Mouse (Mus musculus): ENCODE results near the gene OR5BS1P. TPM values are rescaled to one million over a fixed set of nuclear protein-coding genes. Genes with fewer than 3 reads are reported as not detected.
"Not testable (repeated sequence)": the region's sequence is repeated elsewhere in the genome, so short reads cannot be mapped to it uniquely, and the experiment has no call there.

OR5BS1P gene
- polyA plus RNA-seq (2016; fragmentation: Nextera tagmentation; extraction: Ambion mirVana) = not detected in 2 replicates

DNA sequence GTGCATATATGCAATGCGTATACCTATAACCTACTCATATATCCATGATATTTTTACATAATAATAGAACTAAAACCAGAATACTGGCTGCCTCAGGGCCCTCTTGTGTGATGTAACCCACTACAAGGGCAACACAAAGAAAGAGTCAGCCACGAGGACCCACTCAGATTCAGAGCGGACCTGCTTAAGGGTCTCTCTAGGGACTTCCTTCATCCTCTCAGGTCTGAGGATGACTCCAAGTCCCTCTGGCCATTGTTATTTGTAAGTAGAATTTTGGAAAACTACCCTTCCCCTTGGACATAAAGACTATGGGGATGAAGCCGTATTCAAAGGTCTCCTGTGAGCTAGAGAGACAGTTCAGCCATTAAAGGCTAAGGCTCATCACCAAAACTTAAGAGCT is at the start of gene OR5BS1P:
Gene OR5BS1P (plus strand): TSS at position 301 of the 400 bp plus-strand sequence.
- no peaks in the 10 kb centered on the region for H3K36me3 ChIP-seq
- H3K4me1 ChIP-seq = no peaks in the 10 kb centered on the region
- no peaks in the 10 kb centered on the region for H3K27me3 ChIP-seq (ENCODE audit: low read depth, poor library complexity, severe bottlenecking)
- H3K27ac ChIP-seq (replicated peaks) = no peak within 1 kb of the TSS
- no peak within 1 kb of the TSS for H3K4me3 ChIP-seq
- WGBS = 90% methylated on average over 4 of the region's 4 CpGs
- no peaks in the 10 kb centered on the region for H3K9me3 ChIP-seq (replicated peaks)
- DNase-seq (ENCODE audit: low spot score) = no peak

DNA sequence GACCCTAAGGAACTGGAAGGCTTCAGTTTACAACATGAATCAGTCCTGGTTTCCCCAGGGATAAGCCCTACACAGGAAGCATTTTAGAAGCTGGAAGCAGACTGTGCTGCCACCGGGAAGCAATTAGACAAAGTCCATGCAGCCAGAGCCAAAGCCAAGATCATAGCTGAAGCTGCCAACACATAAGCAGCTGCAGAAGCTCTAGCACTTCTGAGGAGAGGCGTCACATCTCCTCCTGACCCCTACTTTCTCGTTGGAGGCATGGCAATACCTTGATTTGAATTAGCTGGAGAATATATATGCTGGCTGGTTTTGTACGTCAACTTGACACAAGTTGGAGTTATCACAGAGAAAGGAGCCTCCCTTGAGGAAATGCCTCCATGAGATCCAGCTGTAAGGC is 48.8 kb upstream of the OR5BS1P start:
- Histone ChIP-seq H3K27ac (replicated peaks) (no peak overlapping the region), H3K36me3 (no peaks in the 10 kb centered on the region), H3K9me3 (replicated peaks) (no peaks in the 10 kb centered on the region), H3K4me1 (peaks cover 17% of the 10 kb centered on the region), H3K27me3 (ENCODE audit: low read depth, poor library complexity, severe bottlenecking) (no peaks in the 10 kb centered on the region), H3K4me3 (no peak overlapping the region)
- DNase-seq (ENCODE audit: low spot score) = no peak
- WGBS = 83% methylated on average over 4 of the region's 4 CpGs

DNA sequence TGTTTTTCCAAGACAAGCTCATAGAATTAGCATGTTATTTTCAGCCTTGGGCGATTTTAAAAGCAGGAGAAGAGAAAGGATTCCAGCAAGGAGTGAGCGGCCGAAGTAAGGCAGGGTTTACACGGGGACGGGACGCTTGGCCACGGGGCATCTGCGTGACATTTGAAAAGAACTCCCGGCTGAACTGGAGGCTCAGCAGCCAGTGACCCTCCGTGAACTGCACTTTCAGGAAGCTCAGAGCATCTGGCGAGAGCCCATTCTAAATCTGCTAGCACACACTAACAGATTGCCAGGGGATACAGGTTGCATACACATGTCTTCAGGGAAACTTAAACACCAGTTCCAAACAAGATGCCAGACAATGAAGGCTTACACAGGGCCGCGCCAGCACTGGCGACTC is 45.4 kb upstream of the OR5BS1P start:
- no peak for DNase-seq (ENCODE audit: low spot score)
- Histone ChIP-seq H3K36me3 (no peaks in the 10 kb centered on the region), H3K9me3 (replicated peaks) (no peaks in the 10 kb centered on the region), H3K27ac (replicated peaks) (peak overlapping the region; percentile 46), H3K4me3 (no peak overlapping the region), H3K4me1 (peaks cover 17% of the 10 kb centered on the region), H3K27me3 (ENCODE audit: low read depth, poor library complexity, severe bottlenecking) (no peaks in the 10 kb centered on the region)
- WGBS = 70% methylated on average over 14 of the region's 14 CpGs

DNA sequence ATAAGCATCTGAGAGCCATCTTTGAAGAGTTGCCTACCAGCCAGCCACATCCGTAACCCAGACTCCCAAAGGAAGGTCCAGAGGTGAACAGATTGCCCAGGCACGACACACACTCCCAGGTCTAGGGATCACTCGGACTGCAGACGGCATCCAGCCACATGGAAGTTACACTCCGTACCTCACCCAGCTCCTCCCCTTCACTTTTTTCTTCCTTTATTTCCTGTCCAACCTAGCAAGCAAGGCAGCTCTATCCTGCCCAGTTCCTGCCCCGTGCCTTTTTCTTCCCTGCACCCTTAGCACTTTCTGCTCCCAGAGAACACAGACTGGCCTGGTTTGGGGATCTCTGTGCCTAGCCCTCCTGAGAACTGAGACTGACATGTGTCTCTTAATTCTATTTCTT is 44.9 kb upstream of the OR5BS1P start:
- H3K4me3 ChIP-seq = no peak overlapping the region
- H3K36me3 ChIP-seq = no peaks in the 10 kb centered on the region
- no peaks in the 10 kb centered on the region for H3K27me3 ChIP-seq (ENCODE audit: low read depth, poor library complexity, severe bottlenecking)
- peak overlapping the region; percentile 46 for H3K27ac ChIP-seq (replicated peaks)
- peaks cover 17% of the 10 kb centered on the region for H3K4me1 ChIP-seq
- H3K9me3 ChIP-seq (replicated peaks) = no peaks in the 10 kb centered on the region
- WGBS = 77% methylated on average over 6 of the region's 6 CpGs
- no peak for DNase-seq (ENCODE audit: low spot score)

DNA sequence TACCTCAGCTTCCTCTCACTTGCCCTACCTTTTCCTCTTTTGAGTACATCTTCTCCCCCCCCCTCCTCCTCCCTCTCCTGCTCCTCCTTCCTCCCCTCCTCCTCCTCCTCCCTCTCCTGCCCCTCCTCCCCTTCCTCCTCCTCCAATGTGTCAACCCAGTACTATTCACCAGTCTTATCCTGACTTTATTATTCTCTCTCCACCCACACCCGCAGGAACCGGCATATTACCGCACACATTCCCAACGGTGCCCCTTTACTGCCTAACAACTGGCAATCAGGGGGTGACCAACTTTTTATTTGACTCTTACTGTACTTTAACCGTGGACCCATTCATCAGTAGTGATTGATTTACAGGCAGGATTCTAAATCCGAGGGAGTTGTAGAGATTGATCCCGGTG is 44.5 kb upstream of the OR5BS1P start:
- H3K27ac ChIP-seq (replicated peaks) = peak overlapping the region; percentile 46; the same call in 1 of the 2 replicates
- no peak overlapping the region for H3K4me3 ChIP-seq

DNA sequence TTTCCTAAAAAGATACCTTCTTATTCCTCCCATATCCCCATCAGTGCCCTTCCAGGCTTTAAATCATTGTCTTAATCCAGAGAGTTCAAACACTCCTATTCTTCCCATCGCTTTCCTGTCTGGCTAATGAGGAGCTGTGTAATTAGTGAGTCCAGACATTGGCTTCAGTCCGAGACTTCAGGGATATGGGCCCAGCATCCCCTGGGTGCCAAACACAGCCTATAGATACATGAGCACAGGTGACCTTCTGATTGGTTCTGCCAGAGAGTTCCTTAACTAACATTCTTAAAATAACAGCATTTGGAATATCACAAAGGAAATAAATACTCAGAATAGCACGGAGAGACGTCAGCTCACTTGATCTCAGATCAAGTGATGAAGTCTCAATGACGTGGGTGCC is 38.8 kb upstream of the OR5BS1P start, which contains the start of gene Olfr282:
Gene Olfr282 (plus strand): TSS at position 301 of the 400 bp plus-strand sequence.
- H3K27me3 ChIP-seq (ENCODE audit: low read depth, poor library complexity, severe bottlenecking); H3K9me3 ChIP-seq (replicated peaks); H3K27ac ChIP-seq (replicated peaks); DNase-seq (ENCODE audit: low spot score); H3K4me3 ChIP-seq; H3K36me3 ChIP-seq; H3K4me1 ChIP-seq: not testable (repeated sequence)
- WGBS = 84% methylated on average over 5 of the region's 5 CpGs

More for the DNA sequence above, 44.5 kb upstream of the OR5BS1P start:
- Histone ChIP-seq H3K27me3 (ENCODE audit: low read depth, poor library complexity, severe bottlenecking) (no peaks in the 10 kb centered on the region), H3K9me3 (replicated peaks) (no peaks in the 10 kb centered on the region), H3K4me1 (peaks cover 17% of the 10 kb centered on the region), H3K36me3 (no peaks in the 10 kb centered on the region)
- DNase-seq (ENCODE audit: low spot score) = no peak
- 91% methylated on average over 7 of the region's 7 CpGs for WGBS

DNA sequence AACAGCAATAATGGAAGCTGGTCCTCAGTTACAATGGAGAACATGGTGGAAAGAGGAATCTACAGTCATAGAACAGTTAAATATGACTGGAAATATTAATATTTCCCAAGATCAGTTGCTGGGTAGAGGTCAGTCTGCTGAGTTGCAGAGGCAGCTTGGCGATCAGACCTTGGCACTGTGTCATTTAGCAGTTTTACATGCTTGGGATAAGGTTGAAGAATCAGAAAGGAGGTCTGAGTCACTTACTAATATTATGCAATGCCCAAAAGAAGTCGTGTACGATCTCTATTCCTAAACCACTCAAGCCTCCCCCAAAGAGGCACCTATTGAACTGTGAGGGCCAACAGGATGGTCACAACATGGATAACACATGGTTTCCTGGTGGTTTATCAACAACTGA is 25.1 kb upstream of the OR5BS1P start:
- no peaks in the 10 kb centered on the region for H3K27me3 ChIP-seq (ENCODE audit: low read depth, poor library complexity, severe bottlenecking)
- no peaks in the 10 kb centered on the region for H3K9me3 ChIP-seq (replicated peaks)
- no peaks in the 10 kb centered on the region for H3K4me1 ChIP-seq
- no peak overlapping the region for H3K27ac ChIP-seq (replicated peaks)
- H3K4me3 ChIP-seq = no peak overlapping the region
- no peak for DNase-seq (ENCODE audit: low spot score)
- 83% methylated on average over 3 of the region's 3 CpGs for WGBS
- no peaks in the 10 kb centered on the region for H3K36me3 ChIP-seq

DNA sequence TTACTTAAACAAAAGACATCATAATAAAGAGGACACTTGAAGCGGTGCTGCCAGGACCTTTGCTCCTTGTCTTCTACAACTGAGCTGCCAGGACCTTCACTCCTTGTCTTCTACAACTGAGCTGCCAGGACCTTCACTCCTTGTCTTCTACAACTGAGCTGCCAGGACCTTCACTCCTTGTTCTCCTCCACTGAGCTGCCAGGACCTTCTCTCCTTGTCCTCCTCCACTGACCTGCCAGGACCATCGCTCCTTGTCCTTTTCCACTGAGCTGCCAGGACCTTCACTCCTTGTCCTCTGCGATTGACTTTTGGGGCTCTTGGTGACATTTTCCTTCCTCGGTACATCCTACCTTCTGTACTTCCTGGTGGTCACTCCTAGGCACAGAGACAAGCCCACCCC is 21.2 kb upstream of the OR5BS1P start:
- DNase-seq (ENCODE audit: low spot score) = no peak
- Histone ChIP-seq H3K27me3 (ENCODE audit: low read depth, poor library complexity, severe bottlenecking) (no peaks in the 10 kb centered on the region), H3K27ac (replicated peaks) (no peak overlapping the region), H3K4me3 (no peak overlapping the region), H3K36me3 (no peaks in the 10 kb centered on the region), H3K9me3 (replicated peaks) (no peaks in the 10 kb centered on the region), H3K4me1 (no peaks in the 10 kb centered on the region)
- 61% methylated on average over 4 of the region's 4 CpGs for WGBS

DNA sequence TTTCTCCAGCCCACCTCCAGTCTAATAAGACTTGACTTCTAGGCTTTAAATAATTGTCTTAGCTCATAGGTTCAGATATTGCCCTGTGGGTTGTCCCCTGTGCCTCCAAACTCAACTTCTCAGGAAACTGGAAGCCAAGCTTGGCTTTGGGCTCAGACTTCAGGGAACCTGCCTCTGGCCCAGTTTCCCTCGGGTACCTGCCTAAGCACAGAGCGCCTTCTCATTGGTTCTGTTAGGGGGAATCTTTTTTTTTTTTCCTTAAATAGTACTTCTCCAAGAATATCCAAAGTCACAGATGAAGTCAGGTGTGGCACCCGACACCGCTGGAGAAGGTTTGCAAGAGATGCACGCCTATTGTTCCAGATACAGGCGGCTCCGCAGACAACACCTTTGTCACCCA is 17.4 kb upstream of the OR5BS1P start, which contains the start of gene Olfr281:
Gene Olfr281 (plus strand): TSS at position 301 of the 400 bp plus-strand sequence.
- no peak for DNase-seq (ENCODE audit: low spot score)
- Histone ChIP-seq H3K27ac (replicated peaks) (no peak within 1 kb of the TSS), H3K4me1 (no peaks in the 10 kb centered on the region), H3K9me3 (replicated peaks) (no peaks in the 10 kb centered on the region), H3K27me3 (ENCODE audit: low read depth, poor library complexity, severe bottlenecking) (no peaks in the 10 kb centered on the region), H3K4me3 (no peak within 1 kb of the TSS), H3K36me3 (no peaks in the 10 kb centered on the region)
- 94% methylated on average over 7 of the region's 7 CpGs for WGBS

DNA sequence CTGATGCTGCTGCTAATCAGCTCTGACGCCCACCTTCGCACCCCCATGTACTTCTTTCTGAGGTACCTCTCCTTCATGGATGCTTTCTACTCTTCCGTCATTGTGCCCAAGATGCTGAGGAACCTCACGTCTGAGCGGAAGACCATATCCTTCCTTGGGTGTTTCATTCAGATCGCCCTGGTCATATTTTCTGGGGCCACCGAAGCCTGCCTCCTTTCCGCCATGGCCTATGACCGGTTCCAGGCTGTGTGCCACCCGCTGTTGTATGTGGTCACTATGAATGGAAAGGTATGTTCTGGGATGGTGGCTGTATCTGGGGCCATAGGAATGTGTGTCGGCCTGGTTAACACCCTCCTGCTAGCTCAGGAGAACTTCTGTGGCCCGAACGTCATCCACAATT is 1.8 kb downstream of the OR5BS1P start:
- H3K4me3 ChIP-seq = no peak overlapping the region
- H3K27ac ChIP-seq (replicated peaks) = no peak overlapping the region
- DNase-seq (ENCODE audit: low spot score) = no peak
- no peaks in the 10 kb centered on the region for H3K4me1 ChIP-seq
- no peaks in the 10 kb centered on the region for H3K36me3 ChIP-seq
- H3K9me3 ChIP-seq (replicated peaks) = no peaks in the 10 kb centered on the region
- WGBS = 91% methylated on average over 13 of the region's 13 CpGs
- H3K27me3 ChIP-seq (ENCODE audit: low read depth, poor library complexity, severe bottlenecking) = no peaks in the 10 kb centered on the region

DNA sequence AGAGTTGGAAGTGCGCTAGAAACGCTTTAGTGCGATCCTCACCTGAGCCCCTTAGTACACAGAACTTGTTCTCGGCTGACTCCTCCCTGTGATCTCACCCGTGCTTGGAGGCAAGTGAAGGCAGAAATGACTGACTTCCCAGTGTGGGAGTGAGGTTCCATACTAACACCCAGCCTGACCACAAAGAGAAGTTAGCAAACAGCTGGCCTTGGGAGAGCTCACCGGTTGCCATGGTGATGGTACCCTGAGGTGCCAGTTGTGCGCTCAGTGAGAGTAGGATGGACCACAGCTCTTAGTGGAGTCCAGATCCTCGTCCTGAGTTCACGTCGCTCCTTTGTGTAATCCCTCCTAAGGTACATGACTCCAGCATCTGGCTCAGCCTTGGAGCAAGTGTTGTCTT is 5.3 kb downstream of the OR5BS1P start:
- H3K4me3 ChIP-seq = no peak overlapping the region
- H3K4me1 ChIP-seq = no peaks in the 10 kb centered on the region
- H3K36me3 ChIP-seq = no peaks in the 10 kb centered on the region
- no peaks in the 10 kb centered on the region for H3K27me3 ChIP-seq (ENCODE audit: low read depth, poor library complexity, severe bottlenecking)
- WGBS = 81% methylated on average over 10 of the region's 10 CpGs
- no peaks in the 10 kb centered on the region for H3K9me3 ChIP-seq (replicated peaks)
- no peak for DNase-seq (ENCODE audit: low spot score)
- H3K27ac ChIP-seq (replicated peaks) = no peak overlapping the region

DNA sequence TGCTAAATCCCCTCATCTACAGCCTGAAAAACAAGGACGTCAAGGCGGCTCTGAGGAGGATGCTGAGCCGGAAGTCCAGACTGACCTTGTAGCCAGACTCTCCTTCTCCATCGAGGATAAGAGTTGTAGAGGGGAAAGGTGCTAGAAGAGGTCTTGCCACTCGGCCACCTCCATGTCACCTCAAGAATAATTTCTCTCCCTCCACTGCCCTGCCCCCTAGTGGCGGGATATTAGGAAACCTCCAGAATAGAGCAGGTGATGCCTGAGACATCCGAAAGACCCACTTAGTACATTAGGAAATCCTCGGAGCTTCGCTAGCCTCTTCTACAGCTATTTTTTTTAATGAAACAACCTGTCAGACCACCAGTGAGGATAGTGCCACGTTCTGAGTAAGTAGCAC is 5.7 kb downstream of the OR5BS1P start:
- Histone ChIP-seq H3K4me1 (no peaks in the 10 kb centered on the region), H3K4me3 (no peak overlapping the region), H3K27me3 (ENCODE audit: low read depth, poor library complexity, severe bottlenecking) (no peaks in the 10 kb centered on the region), H3K27ac (replicated peaks) (no peak overlapping the region), H3K9me3 (replicated peaks) (no peaks in the 10 kb centered on the region), H3K36me3 (no peaks in the 10 kb centered on the region)
- 53% methylated on average over 10 of the region's 10 CpGs for WGBS
- peak; percentile 41 for DNase-seq (ENCODE audit: low spot score)

DNA sequence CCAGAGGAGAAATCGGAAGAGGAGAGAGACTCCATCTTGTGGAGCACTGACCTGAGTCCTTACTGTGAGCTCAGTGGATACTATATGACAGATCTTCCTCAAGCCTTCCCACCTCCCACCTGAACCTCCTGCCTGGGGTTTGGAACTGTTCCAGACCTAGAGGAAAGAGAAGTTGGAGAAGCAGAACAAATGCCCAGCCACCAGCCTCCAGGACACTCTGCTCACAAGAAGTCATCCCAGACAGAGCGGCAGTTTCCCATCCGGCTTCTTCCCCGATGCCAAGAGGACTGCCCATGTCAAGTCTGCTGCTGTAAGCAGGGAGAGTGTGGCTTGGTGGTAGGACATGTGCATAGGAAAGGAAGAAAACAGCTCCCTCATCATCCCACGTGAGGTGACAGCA is 6.6 kb downstream of the OR5BS1P start:
- Histone ChIP-seq H3K36me3 (no peaks in the 10 kb centered on the region), H3K4me1 (no peaks in the 10 kb centered on the region), H3K27me3 (ENCODE audit: low read depth, poor library complexity, severe bottlenecking) (no peaks in the 10 kb centered on the region), H3K27ac (replicated peaks) (no peak overlapping the region), H3K9me3 (replicated peaks) (no peaks in the 10 kb centered on the region), H3K4me3 (no peak overlapping the region)
- 81% methylated on average over 5 of the region's 5 CpGs for WGBS
- DNase-seq (ENCODE audit: low spot score) = no peak

DNA sequence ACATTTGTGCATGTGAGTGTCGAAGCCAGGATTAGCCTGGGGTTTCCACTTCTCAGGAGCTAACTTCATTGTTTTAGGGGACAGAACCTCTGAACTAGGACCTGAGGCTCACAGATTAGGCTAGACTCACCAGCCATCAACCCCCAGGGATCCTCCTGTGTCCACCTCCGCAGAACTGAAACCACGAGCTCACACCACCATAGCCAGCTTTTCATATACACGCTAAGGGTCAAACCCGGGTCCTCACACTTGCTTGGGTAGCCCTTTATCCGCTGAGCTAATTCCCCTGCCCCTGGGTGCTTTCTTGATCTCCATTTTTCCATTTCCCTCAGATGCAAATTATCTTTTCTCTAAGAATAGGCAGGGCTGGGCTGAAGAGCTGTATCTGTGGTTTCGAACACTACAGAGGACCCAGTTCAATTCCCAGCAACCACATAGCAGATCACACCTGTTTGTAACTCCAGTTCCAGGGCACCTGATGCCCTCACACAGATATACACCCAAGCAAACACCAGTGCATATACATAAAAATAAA is 9.9 kb downstream of the OR5BS1P start:
- Histone ChIP-seq H3K27me3 (ENCODE audit: low read depth, poor library complexity, severe bottlenecking) (no peaks in the 10 kb centered on the region), H3K4me3 (no peak overlapping the region), H3K27ac (replicated peaks) (no peak overlapping the region), H3K4me1 (no peaks in the 10 kb centered on the region), H3K9me3 (replicated peaks) (no peaks in the 10 kb centered on the region), H3K36me3 (no peaks in the 10 kb centered on the region)
- no peak for DNase-seq (ENCODE audit: low spot score)
- WGBS = 73% methylated on average over 7 of the region's 7 CpGs

Data from midbrain, embryonic 10.5 days (tissue).